Mouse (Mus musculus) skeletal muscle tissue, adult 2 months (tissue): ENCODE data around the gene Prmt7.
"Not testable (repeated sequence)": the region's sequence is repeated elsewhere in the genome, so short reads cannot be mapped to it uniquely, and the experiment has no call there.

Experiments used
- DNase-seq: peaks from one replicate; pipeline ENCODE4 v3.0.0-alpha.2; 2012; ENCODE audit warnings: low read depth, low spot score

Gene Prmt7

DNA sequence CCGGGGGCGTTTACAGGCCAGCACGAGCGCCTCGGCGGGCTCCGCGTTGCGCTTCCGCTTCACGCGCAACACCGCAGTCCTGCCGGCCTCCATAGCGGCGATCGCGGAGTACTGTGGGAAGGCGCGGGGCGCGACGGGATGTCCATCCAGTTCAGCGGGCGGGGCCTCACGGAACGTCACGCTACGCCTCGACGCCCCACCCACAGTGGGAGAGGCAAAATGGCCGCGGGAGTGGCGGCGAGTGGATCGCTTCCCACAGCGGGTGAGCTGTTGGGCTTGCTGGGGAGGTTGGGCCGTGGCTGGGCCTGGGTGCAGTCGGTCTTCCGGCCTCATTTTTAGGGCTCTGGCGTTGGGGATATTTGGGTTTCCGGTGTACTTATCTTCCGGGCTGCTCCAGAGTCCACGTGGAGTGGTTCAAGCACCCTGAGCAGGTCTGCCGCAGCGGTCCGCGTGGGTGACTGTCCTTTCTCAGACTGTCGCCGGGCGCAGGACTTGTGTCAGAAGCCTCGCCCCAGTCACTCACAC lies at the start of gene Prmt7, which contains the start of gene Slc7a6os:
TSS of gene Prmt7 (plus strand) at position 116 of the 525 bp plus-strand sequence.
TSS of gene Slc7a6os (minus strand) at position 115 of the 525 bp plus-strand sequence.
- DNase-seq = peak; percentile 85

DNA sequence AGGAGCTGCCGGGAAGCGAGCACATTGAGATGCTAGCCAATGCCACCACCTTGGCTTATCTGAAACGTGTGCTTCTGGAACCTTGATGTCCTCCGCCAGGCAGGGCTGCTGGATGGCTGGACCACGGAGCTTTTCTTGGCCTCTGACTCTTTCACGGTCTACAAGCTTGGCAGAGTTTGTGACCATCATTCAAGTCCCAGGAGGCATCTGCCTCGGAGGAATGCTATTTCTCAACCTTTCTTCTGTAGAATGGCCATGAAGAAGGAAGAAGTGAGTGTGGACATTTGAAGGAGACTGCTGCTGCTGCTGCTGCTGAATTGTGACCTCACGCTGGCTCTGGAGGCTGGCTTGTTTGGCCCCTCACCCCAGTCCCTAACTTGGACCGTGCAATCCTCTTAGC lies 47.5 kb upstream of the Prmt7 start:
- DNase-seq = no peak

DNA sequence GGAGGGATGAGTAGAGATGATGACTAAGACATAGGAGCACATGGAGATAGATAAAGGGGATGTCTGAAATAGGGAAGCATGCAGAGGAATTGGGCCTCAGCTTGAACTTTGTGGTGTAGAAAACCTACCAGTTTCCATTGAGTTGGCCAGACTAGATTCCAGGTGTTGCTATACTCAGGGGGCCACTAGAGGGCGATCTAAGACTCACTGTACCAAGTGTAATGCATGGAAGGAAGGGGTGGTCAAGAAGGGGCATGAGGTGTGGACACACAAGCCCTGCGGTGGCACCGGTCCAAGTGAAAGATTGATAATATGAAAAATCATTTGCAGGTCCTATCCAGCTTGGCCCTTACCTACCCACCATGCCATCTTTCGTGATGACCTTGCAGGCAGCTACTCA lies 45.3 kb upstream of the Prmt7 start:
- DNase-seq = peak; percentile 59

DNA sequence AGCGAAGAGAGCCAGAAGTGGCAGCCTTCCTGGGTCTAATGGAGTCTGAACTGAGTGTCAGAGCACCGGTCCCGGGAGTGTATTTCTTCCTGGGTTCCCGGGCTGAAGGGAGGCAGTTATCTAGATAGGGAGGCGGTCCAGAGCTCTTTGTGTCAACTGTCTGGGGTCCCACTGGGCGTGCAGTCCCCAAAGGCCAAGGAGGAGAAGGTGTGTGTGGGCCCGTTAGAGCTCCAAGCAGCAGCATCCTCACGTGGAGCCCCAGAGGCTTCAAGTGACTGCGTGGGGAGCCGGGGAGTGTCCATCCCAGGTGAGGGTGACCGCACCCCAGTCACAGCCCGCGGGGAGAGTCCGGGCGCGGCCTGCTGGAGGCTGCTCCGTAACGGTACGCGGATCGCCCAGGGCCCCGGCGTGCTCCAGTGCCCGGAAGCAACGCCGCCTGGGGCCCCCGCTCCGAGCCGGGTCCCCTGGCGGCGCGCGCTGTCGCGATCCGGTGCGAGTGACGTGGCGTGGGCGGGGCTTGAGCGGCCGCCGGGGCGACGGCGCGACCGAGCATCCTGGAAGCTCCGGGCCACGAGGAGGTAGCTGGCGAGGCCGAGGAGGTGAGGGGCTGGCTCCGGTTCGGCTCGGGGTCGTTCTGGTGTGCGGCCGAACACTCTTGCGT lies 42.2 kb upstream of the Prmt7 start, which contains the start of gene Slc7a6:
TSS of gene Slc7a6 (plus strand) at position 502 of the 661 bp plus-strand sequence.
- DNase-seq = no peak

DNA sequence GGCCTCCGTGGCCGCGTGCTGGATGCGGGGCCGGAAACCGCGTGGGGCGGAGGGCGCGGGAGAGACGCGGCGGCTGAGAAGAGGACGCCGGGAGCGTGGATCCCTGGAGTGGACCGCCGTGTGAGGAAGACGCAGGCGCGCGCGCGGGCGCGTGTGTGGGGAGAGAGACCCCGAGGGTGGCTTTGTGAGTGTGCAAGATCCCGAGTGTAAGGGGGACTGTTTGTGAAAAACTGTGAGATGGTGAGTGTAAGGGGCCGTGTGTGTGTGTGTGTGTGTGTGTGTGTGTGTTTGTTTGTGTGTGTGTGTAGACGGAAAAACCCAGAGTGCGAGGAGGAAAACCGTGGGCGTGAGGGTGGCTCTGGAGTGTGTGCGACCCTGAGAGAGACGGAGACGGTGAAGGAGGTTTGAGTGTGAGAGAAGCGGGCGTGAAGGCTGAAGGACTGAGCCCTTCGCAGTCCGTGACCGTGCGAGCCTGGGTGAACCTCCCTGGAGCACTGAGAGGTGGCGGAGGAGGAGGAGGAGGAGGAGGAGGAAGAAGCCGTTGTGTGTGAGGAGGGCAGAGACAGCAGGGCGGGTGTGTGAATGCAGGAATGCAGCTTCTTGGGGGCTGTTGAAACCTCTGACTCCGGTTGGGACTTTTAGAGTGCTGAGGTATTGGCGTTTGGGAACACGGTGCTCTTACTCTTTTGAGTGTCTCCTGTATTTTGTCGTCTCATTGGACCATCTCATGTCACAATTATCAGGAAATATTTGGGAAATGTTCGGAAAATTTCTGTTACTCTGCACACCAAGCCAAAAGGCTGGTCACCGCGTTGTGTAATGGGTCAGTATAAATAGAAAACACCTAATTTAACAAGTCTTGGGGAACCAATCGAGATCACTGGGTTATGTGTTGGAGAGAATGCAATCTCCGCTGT lies 41.5 kb upstream of the Prmt7 start:
- no peak for DNase-seq

DNA sequence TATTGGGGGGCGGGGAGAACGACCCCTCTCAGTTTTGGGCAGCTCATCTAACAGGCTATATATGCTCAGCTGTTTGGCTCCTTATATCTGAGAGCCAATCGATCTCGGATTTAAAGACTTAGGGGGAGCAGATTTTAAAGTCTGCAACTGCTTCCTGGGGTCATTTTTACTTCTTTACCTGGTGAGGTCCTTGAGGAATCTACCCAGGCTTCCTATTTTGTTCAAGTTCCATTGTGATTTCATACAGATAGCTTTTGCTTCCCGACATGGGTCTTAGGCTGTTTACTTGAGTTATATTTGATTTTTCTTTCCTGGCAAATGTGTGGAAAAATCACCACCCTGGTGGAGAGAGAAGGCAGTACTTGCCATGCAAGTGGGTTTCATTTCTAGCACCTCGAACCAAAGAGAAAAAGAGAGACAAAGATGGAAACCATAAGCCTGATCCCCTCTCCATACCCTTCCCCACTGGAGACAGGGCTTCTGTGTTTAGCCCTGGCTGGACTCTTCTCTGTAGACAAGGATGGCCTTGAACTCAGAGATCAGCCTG lies 40.7 kb upstream of the Prmt7 start:
- DNase-seq = no peak

DNA sequence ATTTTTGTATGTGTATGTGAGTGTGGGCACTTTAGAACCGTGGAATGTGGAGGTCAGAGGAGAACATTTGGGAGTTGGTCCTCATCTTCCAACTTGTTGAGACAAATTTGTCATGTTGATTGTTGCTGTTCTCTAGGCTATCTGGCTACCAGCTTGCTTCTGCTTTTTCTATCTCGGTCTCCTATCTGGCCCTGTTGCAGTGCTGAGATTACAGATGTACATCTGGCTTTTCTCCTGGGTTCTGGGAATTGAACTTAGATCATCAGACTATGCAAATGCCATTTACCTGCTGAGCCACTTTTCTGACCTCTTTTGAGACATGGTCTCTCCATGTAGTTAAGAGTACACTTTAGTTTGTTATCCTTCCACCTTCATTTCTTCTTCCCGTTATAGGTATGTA lies 37.2 kb upstream of the Prmt7 start:
- no peak for DNase-seq

DNA sequence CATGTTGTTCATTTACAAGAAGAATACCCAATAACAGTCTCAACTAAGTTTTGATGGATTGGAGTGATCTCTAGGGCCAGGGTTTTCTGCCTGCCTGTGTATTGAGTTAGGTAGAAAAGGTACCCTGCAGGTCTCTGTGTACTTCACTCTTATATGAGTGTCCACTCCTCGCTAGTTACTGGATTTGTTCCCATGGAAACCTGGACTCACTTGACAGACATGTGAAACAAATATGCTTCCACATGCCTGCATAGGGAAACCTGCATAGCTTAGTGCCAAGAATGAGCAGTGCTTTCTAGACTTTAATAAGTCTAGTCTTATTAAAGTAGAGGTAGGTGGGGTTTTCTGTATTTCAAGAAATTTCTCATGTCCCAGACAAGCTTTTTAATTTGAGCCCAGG lies 33.8 kb upstream of the Prmt7 start:
- DNase-seq = no peak

DNA sequence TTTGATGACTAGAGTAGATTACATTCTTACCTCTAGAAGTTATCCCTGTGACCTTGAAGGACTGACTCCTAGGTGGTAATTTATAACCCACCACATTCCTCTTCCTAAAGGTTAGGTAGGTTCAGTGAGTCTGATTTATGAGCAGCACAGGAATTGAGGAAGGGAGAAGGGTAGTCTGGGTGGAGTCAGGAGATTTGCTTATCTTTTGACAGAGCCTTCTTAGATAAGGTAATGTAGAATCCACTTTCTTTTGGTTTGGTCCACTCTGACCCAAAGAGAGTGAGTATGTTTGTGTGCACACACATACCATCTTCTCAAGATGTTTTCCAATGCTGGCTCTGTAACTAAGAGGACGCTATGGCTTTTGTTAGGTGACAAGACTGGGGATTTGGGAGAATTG lies 33.1 kb upstream of the Prmt7 start:
- no peak for DNase-seq

DNA sequence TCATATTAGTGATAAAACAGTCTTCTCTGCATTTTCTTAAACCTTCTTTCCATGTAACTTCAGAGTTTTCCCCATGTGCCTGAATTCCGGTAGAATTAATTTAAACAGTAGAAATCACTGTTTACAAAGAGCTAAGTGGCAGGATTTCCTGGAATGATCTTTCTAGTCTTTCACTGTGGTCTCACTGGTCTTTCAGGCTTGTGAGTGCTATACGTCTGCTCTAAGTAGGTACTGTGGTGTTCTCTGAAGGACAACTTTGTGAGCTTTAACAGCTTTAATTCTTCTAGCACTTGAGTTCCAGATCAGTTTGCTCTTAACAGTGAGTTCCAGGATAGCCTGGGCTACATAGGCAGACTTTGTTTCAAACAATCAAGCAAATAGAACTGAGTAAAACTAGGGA lies 32.3 kb upstream of the Prmt7 start:
- DNase-seq = no peak

DNA sequence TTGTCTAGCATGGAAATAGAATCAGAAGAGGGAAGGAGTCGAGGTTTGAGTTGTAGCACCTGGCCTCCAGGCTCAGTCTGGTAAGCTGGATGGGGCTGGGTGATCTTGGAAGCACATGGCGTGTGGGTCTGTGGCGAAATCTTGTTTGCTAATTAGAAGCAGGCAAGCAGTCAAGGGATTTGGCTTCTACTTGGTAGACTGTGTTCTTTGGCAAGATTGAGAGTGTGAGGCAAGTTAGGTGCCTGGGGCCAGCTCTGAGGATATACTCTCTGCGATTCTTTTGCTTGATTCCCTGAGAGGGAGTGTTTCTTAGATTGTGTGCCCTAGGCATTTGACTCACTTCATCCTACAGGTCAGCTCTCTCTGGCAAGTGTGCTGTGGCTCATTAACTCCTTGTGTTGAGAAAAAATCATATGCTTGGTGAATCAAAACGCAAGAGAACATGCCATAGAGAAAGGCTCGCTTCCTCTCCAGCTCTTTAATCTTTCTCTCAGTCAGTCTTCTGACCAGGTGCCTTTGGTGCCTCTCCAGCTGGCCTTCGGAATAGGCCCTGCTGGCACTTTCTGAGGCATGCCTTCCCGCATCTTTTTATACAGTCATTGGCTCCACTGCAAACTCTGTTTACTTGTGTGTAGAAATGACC lies 25.0 kb upstream of the Prmt7 start:
- DNase-seq = peak; percentile 84

DNA sequence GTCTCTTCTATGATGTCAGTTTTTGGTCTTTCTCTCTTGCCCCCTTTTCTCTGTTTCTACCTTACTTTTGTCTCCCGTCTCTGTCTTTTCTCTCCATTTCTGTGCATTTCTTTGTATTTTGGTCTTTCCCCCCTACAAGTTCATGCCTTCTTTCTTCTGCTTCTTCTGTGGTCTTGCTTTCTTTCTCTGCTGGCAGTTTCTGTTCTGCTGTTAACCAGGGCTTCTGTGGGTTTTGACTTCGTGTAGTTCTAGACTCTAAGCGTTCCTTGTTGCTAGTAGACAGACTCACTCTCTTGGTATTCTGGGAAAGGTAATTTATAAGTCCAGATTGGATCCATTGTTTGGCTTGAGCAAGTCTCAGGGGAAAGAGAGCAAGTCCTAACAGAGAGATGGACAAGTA lies 24.3 kb upstream of the Prmt7 start:
- no peak for DNase-seq

DNA sequence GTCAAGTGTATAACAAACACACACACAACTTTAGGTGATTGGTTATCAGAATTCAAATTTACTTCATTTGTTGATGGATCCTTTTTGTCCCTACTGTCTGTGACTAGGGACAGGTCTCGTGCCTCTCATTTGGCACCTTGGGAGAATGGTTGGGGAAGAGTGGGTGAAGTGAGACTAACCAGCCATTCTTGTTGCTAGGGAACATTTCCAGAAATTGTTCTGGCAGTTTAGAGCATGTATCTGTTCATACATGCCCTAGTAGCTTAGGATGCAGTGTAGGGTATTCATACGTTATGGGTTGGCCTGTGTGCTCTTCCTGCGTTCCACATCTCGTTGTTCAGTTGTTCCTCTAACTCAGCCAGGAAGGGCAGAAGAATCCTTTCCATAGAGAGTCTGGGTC lies 21.6 kb upstream of the Prmt7 start:
- no peak for DNase-seq

DNA sequence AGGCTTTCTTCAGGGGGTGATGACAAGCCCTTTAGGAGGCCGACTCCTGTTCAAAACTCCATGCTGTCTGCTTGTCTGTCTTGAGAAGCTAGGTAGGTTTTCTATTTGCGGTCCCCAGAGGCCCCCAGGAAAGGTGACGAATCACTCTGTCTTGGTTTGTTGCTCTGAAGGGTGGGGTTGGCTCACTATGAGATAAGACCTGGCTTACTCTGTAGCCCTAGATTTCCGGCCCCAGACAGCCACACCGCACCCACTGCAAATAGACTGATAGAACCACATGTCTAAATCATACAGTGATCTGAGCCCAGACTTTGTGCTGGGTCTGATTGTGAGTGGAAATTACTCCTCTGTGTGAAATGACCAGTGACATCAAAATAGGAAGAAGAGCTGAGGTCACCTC lies 19.1 kb upstream of the Prmt7 start:
- no peak for DNase-seq

DNA sequence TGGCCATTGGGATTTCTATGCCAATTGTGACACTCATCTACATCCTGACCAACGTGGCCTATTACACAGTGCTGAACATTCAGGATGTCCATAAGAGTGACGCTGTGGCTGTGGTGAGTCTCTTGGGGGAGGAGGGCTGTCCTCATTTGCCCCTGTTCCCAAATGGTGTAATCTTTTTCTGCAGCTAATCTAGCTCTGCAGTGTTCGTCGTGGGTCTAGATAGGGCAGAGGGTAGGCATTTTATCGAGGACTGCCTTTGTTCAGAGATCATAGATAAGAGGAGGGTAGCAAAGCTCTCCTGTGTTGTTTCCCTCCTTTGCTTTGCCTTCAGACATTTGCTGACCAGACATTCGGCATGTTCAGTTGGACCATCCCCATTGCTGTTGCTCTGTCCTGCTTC lies 17.6 kb upstream of the Prmt7 start:
- DNase-seq = no peak

DNA sequence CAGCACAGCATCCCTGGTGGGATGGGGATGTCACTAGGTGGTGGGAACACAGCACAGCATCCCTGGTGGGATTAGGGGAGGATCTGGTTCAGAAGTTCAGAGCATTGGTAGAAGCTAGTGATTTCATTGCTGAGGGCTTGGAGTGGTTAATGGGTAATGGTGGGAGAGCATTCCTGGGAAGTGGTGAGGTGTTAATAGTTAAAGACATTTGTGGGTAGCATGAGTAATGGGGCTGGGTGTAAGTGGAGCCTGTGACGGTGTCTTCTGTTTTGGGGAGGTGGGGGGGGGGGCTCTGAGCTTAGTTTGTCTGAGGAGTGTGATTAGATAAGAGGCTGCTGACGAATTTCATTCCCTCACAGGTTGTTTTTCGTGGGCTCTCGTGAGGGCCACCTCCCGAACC lies 16.7 kb upstream of the Prmt7 start:
- no peak for DNase-seq

DNA sequence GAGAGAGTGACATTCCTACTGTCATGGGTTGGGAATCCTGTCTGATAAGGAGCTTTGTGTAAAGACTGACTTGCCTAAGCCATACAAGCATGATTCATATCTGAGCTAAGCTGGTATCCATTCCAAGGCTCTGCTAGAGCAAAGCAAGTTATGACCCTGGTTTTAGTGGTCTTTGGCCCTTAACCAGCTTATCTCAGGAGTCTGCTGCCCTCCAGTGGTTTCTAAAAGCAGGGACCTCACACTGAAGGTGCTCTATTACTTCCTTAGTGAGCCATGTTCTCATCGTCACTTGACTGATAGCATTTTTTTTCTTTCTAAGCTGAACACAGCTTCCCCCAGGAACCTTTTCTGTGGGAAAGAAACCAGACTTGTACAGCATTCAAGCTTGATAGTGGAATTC lies 12.0 kb upstream of the Prmt7 start:
- peak; percentile 49 for DNase-seq

DNA sequence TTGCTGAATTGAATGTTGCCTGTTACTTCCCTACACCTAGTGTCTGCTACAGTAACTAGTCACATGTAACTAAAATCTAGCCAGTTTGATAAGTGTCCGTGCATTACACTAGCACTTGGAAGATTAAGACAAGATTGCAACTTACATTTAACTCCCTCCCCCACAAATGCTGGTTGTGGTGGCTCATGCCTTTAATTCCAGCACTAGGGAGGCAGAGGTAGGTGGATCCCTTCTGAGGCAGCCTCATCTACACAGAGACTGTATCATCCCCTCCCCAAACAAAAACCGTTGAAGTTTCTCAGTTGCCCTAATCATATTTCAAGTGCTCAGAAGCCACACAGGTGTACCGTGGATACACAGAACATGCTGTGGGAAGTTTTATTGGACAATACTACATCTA lies 11.1 kb upstream of the Prmt7 start:
- DNase-seq = not testable (repeated sequence)

DNA sequence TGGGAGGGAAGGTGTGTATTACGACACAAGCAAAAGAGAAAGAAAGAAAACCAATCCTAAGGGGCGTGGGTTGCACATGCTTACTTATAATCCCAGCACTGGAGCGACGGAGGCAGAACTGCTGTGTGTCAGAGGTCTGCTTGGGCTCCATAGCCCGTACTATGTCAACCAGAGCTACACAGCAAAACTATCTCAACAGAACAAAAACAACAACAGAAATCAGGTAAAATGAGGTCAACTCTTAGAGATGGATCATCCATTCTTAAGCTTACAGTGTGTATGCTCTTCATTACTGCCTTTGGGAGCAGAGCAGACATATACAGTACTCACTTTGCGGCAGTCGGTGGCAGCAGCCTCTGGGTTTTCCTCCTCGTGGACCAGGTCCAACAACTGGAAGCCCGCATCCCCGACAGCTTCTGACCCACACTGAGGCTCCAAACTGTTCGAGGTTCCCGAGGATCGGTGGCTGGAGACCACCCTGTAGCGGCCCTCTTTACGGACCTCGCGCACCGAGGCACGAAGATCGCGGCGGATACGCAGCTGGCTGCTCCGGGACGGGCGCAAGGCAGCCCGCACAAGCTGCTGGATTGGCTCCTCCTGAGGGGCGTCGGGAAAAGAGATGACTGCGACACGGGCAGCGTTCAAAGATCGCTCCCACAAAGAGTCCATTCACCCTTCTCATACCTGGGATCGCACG lies 553 bp upstream of the Prmt7 start:
- DNase-seq = no peak

DNA sequence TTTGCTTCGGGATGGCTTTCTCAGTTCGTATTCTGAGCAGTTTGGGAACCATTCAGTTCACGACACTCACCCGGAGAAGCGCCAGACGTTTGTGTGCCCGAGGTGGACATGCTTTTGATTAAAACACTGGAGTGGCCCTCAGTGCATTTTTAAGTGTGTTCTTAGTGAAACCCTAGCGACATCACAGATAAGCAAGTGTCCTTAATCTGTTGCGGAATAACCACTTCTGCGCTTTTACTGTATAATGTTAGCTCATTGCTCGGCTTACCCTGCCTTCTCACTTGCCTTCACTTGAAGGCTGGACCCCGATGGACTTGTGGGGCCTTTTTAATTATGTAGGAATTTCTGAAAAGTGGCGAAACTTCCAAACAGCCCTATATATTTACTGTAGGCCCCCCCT lies 685 bp downstream of the Prmt7 start:
- DNase-seq = no peak

DNA sequence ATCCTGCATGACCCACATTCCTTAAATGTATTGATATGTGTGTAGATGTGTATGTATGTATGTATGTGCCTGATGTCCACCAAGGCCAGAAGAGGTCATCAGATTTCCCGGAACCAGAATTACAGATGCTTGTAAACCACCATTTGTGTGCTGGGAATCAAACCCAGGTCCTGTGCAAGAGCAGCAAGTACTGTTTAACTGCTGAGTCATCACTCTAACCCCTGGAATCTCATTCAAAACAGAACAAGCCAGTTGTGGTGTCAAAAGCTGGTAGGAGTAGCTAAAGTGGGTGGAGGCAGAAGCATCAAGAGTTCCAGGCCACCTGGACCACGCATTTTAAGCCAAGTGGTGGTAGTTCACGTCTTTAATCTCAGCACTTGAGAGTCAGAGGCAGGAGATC lies 3.2 kb downstream of the Prmt7 start:
- no peak for DNase-seq
